Mouse (Mus musculus): ENCODE data around the gene Cacna1d. TPM values are rescaled to one million over a fixed set of nuclear protein-coding genes. Genes with fewer than 3 reads are reported as not detected.

Cacna1d gene
- total RNA-seq, 2 experiments from 2014 or later, result 50.9 to 52.4 TPM

DNA sequence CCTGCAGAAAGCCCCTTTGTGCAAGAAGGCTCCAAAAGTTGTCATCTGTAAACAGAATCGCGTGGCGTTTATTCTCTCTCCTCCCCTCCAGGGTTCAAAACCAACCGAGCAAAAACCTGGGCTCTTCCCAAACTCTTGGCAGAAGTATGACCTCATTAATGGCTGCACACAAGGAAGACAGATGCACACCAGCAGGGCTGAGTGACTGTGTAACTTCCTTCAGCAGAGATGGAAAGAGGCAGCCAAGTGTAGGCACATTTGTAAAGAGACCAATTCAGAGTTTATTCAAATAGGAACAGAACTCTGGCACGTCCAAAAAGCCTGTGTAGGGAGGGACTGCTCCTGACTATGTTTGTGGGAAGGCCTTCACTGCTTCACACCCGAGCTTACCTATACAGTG is 385.7 kb downstream of the Cacna1d start:
- peak; percentile 32 to 36 for DNase-seq (ENCODE audit: low spot score in 2 of 2)

DNA sequence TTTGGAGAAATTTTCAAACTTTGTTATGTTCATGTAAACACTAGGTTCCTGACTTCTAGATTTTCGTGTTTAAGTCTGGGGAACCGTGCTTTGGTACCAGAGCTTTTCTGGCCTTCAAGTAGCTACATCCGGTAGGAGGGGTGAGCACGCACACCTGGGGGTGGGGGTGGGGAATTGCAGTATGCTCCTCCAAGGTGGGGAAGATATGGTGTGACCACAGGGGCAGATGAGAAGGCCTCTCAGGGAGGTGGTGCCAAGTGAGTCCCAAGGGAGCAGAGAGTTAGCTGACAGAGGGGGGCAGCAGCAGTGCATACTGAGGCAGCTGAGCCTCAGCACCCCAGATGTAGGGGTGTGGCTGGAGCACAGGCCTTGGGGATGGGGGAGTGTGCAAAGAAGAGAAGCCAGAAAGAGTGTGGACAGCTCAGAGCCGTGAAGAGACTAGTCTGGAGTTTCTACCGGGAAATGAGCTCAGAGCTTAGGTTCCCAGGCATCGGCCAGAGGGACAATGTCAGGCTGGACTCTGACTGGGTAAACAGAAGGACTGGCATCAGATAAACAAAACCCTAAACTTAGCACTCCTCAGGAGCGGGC is 387.2 kb downstream of the Cacna1d start:
- DNase-seq (ENCODE audit: low spot score in 2 of 2), result no peak

DNA sequence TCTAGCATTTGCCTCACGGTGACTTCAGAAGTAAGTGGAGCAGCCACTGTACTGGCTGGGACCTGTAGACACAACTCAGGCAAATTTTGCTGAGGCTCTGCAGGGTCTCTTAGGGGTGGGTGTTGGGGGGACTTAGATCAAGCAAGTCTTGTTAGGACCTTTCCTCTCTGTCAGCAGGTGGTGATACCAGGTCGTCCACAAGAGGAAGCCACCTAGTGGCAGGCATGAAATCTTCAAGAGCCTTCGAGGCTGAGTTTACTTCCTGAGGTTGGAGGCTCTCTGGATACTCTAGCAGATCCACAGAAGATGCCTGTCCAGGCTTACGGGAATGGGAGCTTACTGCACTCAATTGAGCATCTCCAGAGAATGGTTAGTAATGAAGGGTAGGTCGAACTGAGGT is 394.0 kb downstream of the Cacna1d start:
- no peak for DNase-seq (ENCODE audit: low spot score in 2 of 2)

DNA sequence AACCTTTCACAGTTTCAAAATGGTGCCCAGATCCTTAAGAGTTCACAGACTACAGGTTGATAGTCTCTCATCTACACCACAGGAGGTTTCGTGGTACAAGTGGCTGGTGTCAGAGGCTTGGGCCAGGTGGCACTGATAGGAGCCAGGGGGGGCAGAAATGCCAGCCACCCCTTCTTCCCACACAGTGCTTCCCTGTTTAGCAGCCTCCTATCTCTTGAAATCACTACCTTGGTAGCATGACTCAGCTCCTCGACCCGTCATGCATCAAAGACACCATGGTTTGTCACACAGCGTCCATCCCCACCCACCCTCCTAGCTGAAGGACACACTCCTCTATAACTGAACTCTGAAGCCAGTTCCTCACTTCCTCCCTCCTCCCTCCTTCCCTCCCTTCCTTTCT is 398.8 kb downstream of the Cacna1d start:
- DNase-seq (ENCODE audit: low spot score in 2 of 2), result no peak

DNA sequence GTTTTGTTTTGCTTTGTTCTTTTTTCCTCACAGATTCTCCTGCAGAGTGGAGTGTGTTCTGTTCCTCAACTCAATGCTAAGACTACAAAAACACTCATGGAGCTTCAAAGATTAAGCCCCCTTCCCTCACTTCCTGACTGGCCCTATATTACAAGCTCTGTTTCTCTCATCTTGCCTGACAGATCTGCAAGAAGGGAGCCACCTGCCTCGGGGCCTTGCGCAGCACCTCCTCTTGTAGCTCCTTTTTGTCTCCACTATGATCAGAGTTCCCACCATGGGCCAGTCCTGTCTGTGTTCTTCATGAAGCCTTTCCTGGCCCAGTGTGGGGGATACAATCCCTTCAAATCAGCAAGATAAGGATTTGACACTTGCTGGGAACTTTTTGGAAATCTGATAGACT is 399.2 kb downstream of the Cacna1d start:
- no peak for DNase-seq (ENCODE audit: low spot score in 2 of 2)

DNA sequence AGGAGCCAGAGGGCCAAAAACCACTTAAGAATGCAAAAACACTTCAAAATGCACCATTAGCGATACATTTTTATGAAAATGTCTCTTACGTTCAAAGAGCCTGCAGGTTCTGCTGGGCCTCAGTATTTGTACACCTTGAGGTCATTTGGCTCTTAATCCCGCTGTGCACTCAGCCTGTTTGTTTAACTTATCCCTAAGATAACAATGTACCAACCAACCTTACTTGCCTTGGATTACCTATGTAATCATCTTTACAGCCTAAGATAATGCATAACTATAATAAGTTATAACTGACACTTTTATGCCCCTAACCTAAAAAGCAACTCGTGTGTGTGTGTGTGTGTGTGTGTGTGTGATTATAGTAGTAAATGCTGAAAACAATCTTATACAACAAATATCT is 411.5 kb downstream of the Cacna1d start:
- DNase-seq (ENCODE audit: low spot score in 2 of 2), result no peak

DNA sequence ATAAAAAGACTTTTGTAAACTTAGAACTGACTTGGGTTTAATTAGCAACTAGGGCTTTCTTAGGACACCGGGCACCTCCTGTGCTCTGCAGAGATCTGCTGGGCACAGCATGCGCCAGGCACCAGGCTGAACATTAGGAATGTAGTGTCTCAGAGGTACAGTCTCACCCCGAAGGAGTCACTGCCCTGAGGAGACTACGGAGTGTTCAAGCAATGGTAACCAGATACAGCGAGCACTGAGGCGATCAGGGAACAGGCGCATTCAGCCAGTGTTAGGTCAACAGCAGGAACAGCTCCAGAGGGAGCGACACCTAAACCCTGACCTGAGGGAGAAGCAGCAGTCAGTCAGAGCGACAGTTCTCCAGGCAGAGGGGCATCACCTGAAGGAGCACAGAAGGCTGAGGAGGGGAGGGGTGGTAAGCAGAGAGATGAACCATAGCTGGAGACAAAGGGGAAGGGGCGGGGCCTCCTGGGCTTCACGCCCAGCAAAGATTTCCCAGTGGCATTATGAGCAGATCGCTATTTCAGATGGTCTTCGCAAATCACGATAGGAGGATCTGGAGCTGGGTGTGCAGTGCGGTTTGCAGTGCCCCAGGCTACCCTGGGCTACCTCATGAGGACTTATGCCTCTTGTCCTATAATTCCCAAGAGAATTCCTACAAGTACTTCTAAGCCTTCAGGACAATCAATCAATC is 413.0 kb downstream of the Cacna1d start:
- DNase-seq (ENCODE audit: low spot score in 2 of 2), result no peak

DNA sequence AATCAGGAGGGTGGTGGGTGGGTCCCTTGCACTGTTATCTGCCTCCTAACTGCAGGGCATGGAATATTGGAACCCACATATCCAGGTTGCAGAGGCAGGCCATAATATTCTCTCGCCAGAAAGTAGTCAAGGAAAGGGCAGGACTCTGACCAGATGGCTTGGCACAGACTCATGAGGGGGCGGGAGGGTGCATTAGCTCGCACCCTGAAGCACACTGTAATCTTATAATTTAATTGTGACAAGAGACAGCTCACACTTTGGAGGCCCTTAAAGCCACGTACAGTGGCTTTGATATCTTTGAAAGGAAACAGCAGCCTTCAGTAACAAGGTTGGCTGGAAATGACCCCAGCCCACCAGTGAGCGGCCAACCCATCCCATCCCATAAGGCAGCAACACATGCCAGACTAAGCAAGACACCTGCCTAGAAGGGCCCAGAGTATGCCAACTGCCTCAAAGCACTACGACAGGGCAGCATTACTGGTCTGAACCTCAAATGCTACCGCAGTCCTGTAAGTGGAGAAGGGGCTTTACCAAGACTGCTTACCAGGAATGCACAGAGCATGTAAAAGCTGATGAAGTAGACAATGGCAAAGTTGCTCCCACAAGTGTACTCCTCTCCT is 415.9 kb downstream of the Cacna1d start:
- DNase-seq (ENCODE audit: low spot score in 2 of 2), result no peak

DNA sequence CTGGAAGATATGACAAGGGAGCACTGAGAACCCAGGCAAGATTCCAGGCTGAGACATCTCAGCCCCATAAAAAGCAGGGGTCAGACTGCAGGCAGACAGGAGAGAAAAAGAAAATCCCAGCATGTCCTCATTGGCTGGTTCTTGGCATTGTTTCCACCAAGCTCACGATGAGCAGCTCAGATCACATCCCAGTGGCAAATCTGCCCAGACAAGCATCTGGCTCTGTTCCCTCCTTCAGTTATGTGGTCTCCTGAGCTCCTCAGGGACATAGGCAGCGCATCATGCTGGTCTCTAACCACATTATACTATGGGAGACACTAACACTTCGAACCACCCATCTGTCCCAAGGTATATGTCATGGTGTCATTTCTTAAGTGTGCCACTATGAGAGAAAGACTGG is 422.7 kb downstream of the Cacna1d start:
- no peak for DNase-seq (ENCODE audit: low spot score in 2 of 2)

DNA sequence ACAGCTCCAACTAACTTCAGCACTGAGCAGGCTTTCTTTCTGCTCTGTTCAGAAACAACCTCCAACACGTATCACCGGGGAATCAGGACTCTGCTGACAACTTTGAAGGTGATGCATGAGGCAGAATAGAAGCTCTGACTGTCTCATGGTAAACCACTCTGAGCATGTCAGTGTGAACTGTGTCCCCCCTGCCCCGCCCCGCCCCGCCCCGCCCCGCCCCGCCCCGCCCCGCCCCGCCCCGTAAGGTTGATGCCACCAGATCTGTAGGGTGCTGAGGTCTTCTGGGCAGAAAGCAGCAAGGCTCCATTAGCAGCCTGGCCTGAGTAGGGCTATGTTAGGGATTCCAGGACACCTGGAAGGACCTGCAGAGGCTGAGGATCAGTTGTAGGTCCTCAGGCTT is 424.5 kb downstream of the Cacna1d start:
- DNase-seq (ENCODE audit: low spot score in 2 of 2), result no peak

DNA sequence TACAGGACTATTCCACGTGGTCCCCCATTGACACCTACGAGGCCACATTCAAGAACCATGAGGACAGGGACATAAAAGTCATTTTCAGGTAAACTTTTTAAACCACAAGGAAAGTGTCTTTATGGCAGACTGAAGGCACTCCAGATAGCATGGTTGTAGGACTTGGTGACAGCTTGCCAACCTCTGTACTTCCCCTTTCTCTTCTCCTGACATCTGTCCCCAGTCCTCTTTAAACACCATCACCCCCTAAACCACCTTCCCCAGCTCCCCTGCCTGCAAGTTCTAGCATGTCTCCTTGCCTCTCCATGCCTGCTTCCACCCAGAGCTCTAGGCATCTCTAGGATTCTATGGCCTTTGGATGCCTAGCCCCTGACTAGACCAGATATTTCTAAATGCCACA is 426.4 kb downstream of the Cacna1d start:
- no peak for DNase-seq (ENCODE audit: low spot score in 2 of 2)

DNA sequence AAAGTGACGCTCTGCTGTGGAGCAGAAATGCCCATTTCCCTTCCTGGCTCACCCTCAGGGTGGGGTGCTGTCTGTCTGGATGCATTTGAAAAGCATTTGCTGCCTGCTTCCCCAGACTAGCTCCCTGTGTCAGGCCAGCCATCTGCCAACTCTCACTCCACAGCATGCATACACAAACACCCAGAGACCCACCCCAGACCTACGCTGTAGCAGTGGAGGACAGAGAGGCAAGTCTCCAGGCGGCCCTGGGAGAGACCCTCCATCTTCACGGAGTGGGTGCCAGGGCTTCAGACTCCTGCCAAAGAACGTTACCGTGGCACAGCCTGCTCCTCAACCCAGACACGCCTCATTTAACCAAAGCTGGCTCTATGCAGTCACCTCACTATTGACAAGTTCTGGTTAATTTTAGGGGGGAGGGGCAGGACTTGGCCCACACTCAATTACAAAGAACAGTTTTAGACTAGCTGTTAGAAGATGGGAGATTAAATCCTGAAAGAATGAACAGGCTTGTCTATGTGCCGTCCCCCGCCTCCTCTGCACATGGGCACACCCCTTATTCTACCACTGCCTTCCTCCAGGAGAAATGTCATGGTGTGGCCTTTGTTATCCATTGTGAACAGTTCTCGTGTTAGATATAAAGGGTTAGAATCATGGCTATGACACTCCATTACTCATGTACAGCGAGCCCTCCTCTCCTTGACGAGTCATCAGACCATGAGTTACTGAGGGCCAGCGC is 435.1 kb downstream of the Cacna1d start:
- peak; percentile 60 to 70 for DNase-seq (ENCODE audit: low spot score in 2 of 2)

DNA sequence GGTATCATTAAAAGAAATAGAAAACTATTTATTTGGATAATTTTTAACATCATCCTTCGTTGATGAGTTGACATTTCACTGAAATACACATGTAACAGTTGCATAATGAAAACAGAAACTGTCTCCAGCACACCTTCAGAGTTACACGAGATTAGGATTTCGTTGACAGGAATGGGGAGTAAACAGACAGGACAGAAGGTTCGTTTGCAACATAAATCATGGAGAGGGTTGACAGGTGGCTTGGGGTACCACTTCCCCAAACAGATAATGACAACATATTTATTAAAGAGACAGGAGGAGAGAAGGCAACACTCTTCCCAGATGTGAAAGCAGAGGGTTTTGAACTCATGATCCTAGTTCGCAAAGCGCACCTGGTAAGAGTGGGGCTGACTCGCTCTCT is 436.3 kb downstream of the Cacna1d start:
- no peak for DNase-seq (ENCODE audit: low spot score in 2 of 2)

DNA sequence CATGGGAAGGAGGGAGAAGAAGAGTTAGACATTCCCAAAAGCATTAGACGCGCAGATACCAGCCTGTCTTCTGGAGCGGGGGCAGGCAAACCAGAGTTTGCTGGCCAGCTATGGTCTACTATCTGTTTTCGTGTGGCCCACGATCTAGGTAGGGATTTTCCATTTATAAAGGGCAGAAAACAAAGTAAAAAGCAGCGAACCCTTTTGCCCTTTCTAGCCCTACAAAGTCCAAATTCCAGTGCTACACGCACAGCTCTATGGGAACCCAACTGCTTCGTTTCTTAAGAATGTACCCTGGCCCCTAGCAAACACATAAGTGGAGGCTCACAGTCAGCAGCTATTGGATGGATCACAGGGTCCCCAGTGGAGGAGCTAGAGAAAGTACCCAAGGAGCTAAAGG is 441.0 kb downstream of the Cacna1d start:
- no peak for DNase-seq (ENCODE audit: low spot score in 2 of 2)

DNA sequence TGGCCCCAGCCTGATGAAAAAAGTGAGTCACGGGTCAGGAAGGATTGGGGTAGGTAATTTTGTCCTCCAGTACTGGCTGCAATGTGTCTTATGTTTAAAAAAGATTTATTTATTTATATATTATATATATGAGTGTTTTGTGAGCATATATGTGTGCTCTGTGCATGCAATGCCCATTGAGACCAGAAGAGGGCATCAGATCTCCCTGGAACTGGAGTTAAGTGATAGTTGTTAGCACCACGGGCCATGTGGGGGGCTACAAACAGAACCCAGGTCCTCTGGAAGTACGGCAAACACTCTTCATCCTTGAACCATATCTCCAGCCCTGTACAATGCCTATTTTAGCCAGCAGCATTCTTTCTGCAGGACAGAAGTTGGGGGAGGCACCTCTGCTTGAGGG is 443.2 kb downstream of the Cacna1d start:
- DNase-seq (ENCODE audit: low spot score in 2 of 2), result no peak

DNA sequence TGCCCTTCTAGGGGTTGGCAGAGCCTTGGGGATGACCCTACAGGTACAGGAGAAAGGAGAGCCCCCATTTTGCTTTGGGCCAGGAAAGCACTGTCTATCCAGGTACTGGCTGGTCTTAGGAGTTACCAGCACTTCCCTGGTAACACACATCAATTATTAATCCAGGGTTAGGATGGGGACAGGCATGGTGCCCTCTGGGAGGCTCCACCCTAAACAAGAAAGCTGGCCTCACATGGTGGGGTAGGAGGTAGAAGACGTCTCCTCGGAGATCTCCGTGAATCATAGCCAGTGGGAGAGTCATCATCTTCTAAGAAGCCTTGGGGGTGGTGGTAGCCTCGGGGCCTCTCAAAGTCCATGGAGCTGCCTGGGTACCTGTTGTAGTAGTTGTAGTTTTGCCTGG is 444.3 kb downstream of the Cacna1d start:
- DNase-seq (ENCODE audit: low spot score in 2 of 2), result no peak

DNA sequence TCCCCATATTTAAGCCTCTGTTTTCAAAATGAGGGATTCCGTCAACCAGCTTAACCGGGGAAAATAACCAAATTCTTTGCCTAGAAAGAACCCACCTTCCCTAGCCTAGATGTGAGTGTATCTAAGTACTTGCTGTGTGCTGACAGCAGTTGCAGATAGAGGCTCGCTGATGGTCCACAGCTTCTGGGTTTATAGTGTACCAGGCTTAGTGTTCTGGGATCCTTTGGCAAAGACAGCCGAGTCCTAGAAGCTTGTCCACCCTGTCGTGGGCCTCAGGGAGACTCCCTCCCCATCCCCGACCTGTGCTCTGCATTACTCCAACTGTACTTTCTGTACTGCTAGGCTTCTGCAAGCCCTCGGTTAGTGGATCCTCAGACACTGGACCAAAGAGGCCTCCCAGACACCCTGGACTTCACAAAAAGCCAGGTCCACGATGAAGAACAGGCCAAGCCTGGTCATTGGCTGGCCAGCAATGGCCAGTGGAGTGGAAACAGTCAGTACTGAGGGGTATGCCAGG is 445.5 kb downstream of the Cacna1d start:
- DNase-seq (ENCODE audit: low spot score in 2 of 2), result no peak

DNA sequence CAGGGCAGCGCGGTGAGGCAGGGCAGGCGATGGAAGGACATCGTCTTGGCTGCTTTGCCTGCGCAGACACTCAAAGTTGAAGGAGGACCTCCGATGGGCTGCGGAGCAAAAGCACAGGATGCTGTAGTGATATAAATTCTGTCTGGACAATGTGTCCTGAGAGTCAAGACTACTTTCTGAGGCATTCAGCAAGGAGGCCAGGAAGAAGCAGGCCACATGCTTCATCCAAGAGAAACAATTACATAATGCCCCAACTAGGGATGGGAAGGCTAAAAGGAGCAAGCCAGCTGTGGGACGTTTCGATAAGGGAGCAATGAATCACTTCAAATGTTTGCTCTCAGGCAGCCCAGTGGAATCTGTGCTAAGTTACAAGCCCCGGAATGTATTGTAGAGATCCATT is 446.0 kb downstream of the Cacna1d start:
- DNase-seq (ENCODE audit: low spot score in 2 of 2), result no peak

DNA sequence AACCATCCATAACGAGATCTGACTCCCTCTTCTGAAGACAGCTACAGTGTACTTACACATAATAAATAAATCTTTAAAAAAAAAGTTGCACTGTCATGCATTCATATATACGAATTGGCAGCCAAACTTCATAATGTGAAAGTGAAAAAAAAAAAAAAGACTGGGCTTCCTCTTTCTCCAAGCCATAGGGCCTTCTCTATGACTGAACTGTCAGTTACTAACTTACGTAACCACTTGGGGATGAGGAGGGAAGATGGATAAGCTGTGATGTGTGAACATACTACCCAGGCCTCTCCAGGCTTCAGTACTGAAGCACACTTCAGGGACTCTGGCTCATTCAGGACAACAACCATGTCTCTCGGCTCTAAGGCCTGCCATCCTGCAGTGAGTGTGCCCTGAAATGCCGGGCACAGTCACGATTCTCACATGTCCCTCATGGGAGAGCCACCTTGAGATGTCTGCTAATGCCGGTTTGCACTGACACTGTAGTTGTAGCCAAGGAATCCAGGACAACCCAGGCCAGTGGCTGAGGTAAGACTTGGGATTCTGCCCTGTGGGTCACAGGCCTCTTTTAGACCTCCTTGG is 447.8 kb downstream of the Cacna1d start:
- no peak for DNase-seq (ENCODE audit: low spot score in 2 of 2)

DNA sequence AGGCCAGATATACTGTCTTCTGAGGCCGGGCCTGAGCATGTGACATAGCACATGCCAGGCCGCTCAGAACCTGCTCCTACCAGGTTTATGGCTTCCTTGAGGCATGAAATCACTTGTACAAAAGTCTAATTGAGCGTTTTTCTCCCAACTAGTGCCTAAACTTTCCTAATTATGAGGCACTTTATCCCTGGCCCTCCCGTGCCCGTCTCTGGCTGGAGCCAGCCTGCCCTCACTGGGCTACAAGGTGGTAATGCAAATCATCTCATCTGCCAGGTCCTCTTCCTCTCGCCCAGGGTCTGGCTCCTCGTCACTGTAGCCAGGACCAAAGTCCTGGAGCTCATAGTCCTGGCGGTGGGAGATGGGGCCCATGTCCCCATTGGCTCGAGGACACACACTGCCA is 449.4 kb downstream of the Cacna1d start:
- no peak for DNase-seq (ENCODE audit: low spot score in 2 of 2)

DNA sequence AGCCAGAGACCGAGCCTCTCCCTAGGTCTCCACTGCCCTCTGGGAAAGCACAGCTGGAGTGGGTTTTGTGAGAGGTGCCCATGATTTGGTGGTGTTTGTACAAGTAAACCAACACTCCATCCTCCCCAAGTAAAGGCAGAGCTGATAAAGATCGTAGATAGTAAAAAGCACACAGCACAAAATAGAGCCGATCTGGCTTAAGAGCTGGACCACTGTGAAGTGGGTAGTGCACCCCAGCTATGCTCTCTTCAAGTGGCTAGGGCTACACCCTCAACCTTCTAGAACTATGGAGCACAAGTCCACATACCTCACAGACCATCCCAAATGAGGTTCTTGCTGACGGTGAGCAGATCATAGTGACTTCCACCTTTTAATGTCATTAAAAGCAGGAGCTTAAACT is 451.8 kb downstream of the Cacna1d start:
- no peak for DNase-seq (ENCODE audit: low spot score in 2 of 2)

DNA sequence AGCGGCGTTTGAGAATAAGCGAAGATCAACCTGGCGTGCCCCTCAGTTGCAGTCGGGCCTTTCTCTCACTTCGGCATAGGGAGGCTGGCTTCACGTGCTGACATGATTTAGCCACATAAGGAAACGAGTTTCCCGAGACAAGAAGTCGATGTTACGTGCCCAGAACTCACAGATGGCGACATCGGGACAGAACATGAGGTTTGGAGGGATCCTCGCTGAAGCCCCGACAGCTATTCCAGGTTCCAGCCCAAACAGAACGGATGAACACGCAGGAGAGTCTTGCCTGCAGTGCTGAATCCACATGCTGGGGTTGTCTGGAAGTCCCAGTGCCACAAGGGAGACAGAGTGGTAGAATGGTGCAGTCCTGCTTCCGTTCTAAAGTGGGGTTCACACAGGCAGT is 452.8 kb downstream of the Cacna1d start:
- peak; percentile 41 to 49 for DNase-seq (ENCODE audit: low spot score in 2 of 2)

Data from layer of hippocampus, postnatal 10 days (tissue).